Mouse (Mus musculus) adrenal gland, postnatal 10 days (tissue): ENCODE data around the gene Ipo9. TPM values are rescaled to one million over a fixed set of nuclear protein-coding genes. Genes with fewer than 3 reads are reported as not detected.
"Not testable (repeated sequence)": the region's sequence is repeated elsewhere in the genome, so short reads cannot be mapped to it uniquely, and the experiment has no call there.

ENCODE experiments used
- DNase-seq: peaks from one replicate; pipeline ENCODE4 v3.0.0; 2021; ENCODE audit warnings: mixed read lengths
- total RNA-seq, 2 experiments: library from RNA; stranded (reverse); gene quantifications; 2 replicates each; pipeline ENCODE4 v1.2.3; 2021

The Ipo9 gene
- total RNA-seq, 2 experiments from 2014 or later: 80.6 to 113 TPM

DNA sequence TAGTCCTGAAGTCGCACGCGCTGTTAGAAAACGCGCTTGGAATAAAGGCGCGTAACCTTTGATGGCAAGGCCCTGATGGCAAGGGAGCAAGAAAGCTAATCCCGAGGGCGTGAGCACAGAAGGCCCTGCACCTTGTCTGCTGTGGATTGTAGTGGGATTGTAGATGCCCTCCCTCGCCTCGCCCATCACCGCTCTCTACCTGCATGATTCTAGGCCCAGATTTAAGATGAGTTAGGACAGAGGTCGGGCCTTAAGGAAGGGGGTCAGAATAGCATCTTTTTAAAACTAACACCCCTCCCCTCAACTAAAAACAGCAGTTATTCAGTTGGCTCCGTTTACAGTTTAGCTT, 344 bp upstream of the Ipo9 start:
- no peak for DNase-seq

DNA sequence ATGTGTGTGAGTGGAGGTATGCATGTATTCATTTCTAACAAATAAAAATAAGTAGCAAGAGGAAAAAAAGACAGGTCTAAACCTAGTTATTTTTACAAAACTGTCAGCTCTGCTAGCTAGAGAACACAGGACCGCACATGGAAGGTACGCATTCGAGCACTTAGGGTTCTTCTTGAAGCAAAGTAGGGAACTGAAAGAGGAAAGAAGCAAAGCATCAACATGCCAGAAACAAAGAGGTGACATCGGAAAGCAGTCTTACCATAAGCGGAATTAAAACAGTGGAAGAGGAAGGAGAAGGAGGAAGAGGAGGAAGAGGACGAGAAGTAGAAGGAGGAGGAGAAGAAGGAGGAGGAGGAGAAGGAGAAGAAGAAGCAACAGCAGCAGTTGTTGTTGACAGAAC, 2.9 kb downstream of the Ipo9 start:
- DNase-seq: no peak

DNA sequence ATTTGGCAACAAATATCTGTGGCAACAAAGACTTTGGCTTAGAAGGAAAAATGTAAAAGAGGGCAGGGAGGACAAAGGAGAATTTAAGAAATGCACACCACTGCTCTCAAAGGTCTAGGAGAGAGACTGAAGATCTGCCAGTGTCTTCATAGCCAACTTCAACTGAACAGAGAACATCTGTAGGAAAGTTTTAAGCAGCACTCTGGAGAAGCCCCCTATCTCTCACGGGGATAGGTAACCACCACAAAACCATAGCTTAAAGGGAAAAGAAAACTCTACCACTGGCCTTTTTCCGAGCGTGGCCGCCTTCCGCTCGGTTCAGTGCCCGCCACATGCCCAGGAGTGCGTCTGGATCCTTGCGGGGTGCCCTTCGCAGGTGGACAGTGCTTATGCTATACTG, 3.7 kb downstream of the Ipo9 start:
- no peak for DNase-seq

DNA sequence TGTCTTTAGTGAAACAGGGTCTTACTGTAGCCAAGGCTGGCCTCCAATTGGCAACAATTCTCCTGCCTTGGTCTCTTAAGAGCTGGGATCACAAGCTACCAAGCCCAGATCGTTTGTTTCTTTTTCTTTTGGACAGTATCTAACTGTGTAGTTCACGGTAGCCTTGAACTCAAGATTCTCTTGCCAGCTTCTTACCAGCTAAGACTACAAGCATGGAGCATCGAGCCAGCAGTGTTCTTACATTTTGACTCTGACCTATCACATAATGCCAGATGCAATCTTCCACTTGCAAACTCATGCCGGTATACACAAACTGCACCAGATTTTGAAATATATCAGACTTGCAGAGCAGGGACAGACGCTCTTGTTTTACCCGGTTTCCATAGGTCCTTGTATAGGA, 7.5 kb downstream of the Ipo9 start:
- DNase-seq: no peak

DNA sequence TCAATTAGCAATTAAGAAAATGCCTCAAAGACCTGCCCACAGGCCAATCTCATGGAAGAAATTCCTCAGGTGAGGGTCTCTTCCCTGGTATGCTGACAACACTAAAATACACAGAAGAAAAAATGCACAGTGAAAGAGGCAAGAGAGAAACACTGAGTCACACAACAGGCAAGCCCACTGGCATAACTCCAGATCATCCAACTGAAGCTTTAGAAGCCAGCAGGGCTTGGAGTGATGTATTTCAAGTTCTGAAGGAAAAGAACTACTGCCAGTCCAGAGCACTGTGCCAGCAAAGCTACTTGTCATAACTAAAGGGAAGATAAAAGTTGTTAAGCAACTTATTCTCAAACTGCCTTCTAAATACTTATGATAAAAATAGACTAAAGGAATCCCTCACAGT, 16.3 kb downstream of the Ipo9 start:
- peak; percentile 51 for DNase-seq

DNA sequence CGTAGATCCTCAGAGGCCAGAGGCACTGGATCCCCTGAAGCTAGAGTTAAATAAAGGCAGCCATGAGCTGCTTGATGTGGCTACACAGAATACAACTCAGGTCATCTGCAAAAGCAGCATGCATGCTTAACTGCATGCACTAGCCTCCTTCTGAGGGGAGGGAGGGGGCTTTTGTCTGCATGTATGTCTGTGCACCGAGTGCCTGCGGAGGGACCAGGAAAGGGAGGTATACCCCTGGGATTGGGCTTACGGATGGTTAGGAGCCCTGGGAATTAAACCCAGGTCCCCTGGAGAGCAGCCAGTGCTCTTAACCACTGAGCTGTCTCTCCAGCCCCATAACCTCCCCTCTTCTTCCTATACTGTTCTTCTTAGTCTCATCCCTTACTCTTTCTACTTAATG, 18.2 kb downstream of the Ipo9 start:
- DNase-seq: no peak

DNA sequence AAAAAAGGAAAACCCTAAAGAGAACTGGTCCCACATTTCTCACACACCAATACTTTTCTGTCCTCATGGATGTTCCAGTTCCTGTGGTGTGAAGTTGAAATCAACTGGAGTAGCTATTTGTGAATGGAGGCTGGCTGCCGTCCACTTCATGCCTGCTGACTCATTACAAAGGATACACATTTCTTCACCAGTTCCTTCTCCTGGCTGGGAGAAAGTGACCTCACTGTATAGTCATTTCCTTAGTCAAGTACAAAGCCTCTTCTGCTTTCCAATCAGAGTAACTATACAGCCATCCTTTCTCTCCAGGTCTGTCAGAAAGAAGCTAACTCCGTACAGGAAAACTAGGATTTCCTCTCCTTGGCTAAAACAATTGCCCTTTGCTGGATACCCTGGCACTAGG, 19.3 kb downstream of the Ipo9 start:
- peak; percentile 67 for DNase-seq

DNA sequence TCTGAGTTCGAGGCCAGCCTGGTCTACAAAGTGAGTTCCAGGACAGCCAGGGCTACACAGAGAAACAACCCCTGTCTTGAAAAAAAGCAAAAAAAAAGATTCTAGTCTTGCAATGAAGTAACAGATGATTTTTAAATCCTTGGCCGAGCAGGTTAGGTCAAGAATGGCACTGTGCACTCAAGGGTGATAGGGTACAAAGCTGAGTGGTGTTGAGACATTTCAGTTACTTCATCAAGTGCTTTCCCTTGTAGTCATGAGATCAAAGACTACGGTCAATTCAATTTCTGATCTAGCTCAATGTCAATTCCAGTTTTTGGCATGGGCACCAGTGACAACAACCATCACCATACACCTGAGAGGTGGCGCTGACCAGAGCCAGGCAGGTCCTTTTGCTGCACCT, 21.3 kb downstream of the Ipo9 start:
- no peak for DNase-seq

DNA sequence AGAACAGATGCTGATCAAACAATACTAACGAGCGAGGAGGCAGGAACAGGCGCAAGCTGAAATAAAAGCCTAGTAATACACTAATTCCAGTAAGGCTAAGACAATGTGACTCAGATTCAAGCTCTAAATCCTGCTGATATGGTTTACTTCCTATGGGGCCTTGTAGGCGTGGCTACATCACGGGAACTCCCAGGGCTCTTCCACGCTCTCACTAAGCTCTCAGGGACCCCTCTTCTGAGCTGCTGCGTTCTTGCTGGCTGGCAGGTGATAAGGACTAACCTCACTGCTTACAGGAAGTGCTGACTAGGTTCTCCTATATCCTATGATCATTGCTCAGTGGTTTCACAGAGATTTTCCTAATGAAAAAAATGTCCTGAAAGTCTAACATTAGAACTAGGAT, 24.9 kb downstream of the Ipo9 start:
- no peak for DNase-seq

DNA sequence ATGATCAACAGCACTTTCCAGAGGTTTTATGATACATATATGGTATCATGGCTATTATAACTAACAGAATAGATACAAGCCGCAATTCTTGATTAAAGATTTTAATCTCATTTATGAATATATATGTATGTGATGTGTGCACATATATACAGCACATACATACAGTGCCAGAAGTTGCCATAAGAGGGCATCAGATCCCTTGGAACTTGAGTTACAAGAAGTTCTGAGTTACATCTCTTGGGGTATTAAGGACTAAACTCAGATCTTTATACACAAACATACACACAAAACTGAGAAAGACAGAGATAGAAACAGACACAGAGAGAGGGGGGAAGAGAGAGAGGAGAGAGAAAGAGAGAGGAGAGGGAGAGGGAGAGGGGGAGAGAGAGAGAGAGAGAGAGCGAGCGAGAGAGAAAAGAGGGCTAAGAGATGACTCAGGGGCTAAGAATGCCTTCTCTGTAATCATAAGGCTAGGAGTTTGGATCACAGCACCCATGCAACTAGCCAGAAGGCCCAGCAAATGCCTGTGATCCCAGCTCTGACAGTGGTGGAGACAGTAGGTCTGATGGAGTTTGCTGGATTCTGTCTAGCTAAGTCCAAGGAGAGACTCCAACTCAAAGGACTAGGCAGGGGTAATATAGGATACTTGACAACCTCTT, 28.7 kb downstream of the Ipo9 start:
- no peak for DNase-seq

DNA sequence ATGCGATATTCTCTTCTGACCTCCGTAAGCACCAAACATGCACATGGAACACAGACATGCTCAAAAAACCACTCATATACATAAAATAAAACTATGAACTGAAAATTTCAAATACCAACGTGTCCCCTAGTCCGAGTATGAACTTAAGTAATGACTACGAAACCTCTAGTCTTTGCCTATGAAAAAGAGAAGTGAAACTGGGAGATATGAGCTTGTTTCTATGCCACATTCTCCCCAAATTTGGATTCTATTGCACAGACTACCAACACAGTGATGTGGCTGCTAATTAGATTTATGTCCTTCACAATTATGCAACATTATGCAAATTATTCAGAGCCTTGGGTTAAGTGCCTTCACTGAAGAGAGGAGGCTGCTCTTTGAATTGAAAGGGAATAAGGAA, 30.8 kb downstream of the Ipo9 start:
- no peak for DNase-seq

DNA sequence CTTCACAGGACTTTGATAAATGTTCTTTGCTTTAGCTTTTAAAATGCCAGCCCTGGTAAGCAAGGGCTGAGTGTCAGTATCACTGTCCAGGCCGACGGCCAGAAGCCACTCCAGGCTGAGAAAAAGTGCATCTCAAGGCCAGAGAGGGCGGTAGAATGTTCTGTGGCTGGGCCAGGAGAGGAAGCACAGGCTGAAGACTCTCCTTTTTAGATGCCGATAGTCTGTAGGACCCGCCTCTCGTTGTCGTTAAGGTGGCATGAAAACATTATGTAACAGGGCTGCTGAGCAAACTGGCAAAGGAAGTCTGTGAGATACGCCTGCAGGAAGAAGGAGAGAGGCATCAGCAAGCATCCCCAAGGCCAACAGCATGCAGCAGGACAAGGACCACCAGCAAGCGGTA, 45.1 kb downstream of the Ipo9 start:
- no peak for DNase-seq

DNA sequence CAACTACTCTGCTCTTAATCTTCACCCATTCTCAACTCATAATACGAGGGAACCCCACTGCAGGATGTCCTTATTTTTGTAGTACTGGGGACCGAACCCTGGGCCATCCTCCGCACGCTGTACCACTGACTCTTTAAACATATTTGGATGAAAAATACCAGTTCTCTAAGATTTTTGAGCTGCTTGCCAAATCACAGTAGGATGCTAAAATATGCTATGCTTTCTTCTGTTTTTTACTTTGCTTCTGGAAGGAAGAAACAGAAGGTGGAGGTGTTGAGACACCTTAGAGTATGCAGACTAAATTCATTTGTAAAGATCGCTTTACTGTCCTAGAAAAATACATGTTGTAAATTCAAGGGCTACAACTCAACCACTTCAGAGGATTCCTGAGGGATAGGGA, 46.1 kb downstream of the Ipo9 start:
- no peak for DNase-seq

DNA sequence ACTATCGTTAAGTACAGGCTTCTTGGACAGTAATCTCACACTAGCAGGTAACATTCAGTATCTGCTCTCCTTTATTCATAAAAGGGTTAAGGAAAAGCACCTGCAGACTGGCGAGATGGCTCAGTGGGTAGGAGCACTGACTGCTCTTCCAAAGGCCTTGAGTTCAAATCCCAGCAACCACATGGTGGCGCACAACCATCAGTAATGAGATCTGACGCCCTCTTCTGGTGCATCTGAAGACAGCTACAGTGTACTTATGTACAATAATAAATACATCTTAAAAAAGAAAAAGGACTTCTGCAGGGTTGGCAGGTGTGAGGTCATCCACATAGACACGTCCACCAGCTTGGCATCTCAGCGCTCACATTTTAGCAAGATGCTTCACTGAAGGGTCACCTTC, 48.7 kb downstream of the Ipo9 start:
- DNase-seq: not testable (repeated sequence)

DNA sequence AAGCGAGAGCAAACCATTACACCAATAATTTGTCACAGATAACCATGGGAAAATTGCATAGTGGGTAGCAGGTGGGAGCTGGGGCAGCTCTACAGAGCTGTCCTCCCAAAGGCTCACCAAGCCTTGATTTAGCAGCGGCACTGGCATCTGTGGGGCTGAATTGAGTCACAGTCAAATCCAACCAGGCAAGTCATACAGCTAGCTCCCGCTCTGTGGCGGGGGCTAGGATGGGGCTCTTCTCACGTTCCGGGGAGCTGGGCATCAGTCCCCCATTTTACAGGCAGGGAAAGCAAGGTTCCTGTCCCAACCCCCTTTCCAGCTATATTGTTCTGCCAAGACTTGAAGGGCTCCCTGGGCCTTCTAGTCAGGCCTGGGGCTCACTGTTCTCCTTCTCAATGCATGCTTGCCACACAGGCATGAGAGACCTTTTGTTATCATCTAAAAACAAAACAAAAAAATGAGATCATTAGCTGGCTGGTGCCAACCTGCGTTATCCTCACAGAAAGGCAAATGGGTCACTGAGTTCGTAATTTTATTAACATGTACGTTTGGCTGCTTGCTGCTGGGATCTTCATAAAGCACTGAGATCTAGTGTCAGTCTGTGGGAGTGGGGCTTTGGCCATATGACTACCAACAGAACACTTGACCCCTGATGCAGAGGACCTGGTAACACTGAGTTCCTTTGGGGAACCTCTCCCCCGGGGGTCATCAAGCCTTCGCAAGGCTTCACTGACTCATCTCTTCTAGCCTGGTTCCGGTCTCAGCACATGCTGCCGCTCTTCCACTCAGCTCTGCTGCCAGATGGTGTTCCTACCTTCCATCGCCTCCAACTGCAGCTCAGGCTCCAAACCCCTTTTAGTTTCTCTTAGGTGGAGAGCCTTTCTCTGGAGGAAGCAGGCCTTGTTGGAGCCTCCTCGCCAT, 50.0 kb downstream of the Ipo9 start:
- DNase-seq: no peak

DNA sequence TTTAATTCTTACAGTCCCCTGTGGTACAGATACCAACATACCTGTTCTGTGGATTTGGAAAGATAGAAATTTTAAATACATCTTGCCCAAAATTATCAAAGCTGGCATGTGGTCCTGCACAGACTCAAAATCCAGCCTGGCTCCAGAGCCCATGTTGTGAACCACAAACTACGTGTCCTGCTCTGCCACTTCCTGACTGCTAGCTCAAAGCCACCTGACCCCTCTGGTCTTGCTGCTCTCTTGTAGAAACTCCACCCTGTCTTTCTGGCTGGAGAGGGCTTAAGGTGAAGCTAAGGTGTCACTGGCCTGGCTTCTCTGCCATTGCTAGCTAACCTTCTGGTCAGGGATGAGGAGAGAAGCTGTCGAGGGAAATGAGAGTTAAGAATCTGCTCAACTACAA, 51.3 kb downstream of the Ipo9 start:
- DNase-seq: no peak

DNA sequence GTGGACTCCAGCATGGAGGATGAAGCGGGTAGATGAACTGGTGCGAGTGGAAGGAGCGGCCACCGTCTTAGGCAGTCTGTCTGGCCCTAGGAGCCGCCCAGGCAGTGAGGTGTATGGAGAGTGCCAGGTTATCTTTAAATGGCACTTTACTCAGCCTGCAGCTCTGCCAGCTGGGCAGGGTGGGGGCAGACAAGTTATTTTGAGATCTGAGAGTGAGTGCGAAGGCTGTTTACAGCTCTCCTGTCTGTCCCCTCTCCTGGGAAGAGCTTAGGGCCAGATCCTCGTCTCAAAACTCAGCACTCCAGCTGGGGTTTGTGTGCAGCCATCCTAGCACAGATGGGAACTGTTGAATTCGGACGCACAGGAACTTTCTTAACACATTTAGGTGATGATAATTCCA, 51.7 kb downstream of the Ipo9 start:
- no peak for DNase-seq

DNA sequence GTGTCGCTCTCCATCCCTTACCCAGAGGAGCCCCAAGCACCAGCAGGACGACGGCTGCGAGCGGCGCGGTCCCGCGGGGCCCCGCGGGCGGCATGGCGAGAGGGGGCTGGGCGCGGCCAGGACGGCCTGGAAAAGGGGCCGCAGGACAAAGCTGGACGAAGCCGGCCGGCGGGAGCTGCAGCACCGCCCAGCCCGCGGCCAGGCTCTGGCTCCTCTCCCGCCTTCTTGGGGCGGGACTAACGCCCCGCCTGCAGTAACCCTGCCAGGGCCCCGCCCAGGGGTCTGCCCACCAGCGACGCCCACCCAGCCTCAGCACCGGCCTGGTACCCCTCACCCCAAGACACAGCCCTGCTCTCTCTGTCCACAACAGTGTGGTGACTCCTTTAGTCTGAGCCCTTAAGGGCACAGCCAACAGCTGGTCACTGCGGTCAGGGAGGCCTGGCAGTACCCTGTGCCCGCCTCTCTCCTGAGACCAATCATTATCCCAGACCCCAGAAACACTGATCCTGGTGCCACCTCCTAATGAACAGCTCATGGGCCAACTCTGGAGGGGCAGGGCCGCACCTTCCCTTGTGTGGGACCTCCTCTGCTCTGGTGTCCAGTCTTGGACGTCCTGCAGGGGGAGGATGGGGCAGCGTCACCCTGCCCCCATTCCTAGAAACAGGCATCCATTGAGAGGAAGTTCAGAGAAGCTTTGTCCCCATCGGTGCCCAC, 55.3 kb downstream of the Ipo9 start, which contains the start of gene Shisa4:
Gene Shisa4, minus strand, starts transcription at position 370 of the 714 bp plus-strand sequence.
- DNase-seq: peak; percentile 79

DNA sequence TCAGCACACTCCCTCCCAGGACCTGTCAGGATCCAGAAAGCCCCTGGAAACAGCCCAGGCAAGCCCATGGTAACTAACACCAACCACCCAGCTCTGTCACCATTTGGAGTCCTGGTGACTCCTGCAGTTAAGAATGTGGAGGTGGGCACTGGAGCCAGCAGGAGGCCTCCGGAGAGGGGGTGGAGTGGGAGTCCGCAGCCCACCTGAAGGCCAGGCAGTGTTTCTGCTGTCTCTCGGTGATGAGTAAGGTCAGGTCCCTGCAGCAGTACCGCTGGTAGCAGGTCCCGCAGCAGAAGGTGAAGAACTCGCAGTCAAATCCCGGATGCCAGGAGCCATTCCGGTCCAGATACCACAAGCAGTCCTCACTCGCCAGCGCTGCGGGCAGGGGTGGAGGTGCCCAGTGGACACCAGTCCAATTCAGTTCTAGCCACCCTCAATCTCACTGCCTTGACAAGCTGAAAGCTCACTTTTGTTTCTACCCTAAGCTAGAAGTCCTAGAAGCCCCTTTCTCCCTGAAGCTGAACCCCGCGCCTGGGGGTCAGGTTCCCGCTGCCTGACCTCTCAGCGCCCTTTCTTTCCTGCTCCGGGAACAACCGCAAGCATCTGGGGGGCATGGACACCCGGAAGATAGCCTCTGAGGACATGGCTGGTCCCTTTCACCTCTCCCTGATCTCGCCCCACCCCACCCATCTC, 56.0 kb downstream of the Ipo9 start:
- peak; percentile 34 for DNase-seq

DNA sequence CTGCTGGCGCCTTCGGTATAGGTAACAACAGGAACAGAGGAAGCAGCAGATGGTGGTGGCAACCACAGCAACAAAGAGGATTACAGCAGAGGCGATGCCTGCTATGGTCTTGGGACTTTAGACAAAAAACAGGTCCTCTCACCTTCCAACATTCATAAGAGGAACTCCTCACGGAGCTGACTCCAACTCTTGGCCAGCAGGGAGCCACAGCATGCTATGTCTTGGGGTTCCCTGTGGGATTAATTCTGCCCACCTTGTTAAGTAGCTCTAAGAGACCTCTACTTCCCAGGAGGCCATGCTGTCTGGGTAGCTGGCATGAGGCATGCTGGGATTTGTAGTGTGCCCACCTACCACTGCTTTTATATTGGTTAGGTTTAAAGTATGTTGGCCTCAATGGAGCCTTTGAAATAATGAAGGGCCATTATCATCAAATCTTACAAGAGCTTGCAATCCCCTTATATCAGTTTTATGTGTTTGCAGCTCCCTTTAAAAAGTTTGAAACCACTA, 57.1 kb downstream of the Ipo9 start:
- DNase-seq: no peak

DNA sequence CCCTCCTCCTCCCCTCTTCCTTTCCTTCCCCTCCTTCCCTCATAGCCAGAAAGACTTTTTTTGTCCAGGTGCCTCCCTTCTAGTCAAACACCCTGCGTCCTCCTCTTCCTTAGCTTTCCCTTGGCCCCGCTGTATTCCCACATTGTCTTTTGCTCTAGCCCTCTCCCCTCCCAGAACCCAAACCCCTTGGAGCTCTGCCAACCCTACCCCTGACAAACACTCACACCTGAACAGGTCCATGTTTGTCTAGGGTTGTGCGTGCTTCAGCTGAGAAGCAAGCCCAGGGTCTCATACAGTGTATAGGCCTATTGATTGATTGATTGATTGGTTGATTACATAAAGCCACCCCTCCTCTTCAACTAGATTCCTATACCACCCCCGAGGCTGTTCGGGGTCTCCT, 60.9 kb downstream of the Ipo9 start:
- no peak for DNase-seq

DNA sequence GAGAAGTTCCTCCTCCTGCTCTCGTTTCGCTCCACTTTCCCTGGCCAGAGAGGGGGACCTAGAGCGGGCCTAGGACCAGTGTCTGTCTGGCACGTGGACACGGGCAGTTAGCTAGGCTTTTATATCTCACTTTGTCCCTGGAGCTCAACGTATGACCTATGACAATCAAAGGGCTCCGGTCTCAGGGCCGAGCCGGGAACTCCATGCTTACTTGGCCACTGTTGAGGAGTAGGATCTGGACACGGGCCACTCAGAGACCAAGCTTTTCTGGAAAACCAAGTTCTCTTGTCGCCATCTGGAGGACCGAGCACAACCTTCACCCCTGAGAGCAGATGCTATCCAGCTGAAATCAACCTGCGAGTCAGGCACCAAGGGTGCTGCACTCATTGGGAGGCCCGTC, 61.3 kb downstream of the Ipo9 start:
- DNase-seq: peak; percentile 76
